Mouse (Mus musculus) kidney, postnatal 36 days (tissue): ENCODE data around the gene Gper1.

Experiments
- DNase-seq, 2 experiments: peaks; one replicate each; pipeline ENCODE4 v3.0.0; 2021 to 2022; ENCODE audit warnings: mixed read lengths in 2 of 2

The Gper1 gene

GRCm38 (mm10) chr5:139448025-139448424 lies 25.1 kb downstream of the Gper1 start:
- DNase-seq = no peak

GRCm38 (mm10) chr5:139449161-139449791 lies 26.3 kb downstream of the Gper1 start:
- peak; percentile 45 to 47 for DNase-seq

DNA sequence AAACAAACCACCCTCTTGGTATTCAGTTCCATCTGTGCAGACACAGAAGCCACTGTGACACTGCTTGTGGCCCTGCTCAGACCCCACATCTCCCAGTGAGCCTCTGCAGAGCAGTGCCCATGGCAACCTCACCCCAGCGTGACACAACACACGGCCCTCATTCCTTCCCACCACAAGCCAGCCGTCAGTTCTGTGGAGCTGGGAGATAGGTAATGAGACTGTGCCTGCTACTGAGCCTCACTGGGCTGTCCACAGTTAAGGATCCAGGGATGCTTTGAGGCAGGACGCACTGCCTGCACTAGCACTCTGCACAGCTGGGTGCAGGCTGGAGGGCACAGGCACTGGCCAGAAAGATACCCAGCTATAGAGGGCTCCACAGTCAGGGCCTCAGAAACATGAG lies 27.0 kb downstream of the Gper1 start:
- no peak for DNase-seq

- peak in 1 of 2 experiments; percentile 13 for DNase-seq
These were observed 30.1 kb downstream of the Gper1 start for GRCm38 (mm10) chr5:139453031-139453430.

GRCm38 (mm10) chr5:139455166-139455565 lies 32.2 kb downstream of the Gper1 start:
- DNase-seq = no peak

DNA sequence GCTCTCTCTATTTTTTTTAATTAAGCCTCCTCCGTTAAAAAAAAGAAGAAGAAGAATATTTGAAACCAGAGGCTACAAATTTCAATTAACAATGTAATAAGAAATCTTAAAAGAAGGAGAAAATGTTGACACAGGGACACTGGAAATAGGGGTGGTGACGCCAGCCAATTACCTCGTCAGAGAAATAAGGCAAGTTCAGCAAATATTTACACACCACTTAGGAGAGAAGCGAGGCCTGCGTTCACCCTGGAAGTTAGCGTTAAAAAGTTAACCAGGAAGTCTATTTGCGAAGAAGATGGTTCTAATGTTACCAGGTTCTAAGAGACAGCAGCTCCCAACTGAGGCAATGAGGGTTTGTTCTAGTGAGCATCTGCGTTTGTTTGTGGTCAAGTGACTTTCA lies 34.3 kb downstream of the Gper1 start:
- no peak for DNase-seq

GRCm38 (mm10) chr5:139459938-139460337 lies 37.0 kb downstream of the Gper1 start:
- DNase-seq = no peak

GRCm38 (mm10) chr5:139460384-139461067 lies 37.6 kb downstream of the Gper1 start, which contains the start of gene 3110082I17Rik:
TSS of gene 3110082I17Rik (minus strand) at chr5:139460527.
- DNase-seq = peak; percentile 98 to 99

- no peak for DNase-seq
These were observed 41.9 kb downstream of the Gper1 start for GRCm38 (mm10) chr5:139464874-139465273.

- no peak for DNase-seq
These were observed 43.4 kb downstream of the Gper1 start for GRCm38 (mm10) chr5:139466373-139466772.

DNA sequence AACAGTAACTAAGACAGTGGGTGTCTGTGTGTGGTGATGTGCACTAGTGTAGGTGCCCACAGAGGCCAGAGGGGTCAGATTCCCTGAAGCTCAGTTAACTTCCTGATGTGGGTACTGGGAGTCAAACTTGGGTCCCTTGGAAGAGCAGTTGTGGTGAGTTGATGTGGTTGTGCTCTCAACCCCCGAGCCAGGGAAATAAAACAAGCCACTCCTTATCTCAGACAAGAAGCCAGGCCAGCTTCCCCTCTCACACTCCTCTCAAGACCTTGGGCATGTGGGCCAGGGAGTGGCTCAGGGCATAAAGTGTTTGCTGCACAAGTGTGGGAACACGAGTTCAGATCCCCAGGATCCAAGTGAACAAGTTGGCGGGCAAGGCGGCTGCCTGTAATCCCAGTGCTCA lies 43.9 kb downstream of the Gper1 start:
- DNase-seq = no peak

- DNase-seq = peak; percentile 16 to 25
These were observed 45.0 kb downstream of the Gper1 start for GRCm38 (mm10) chr5:139467998-139468397.

DNA sequence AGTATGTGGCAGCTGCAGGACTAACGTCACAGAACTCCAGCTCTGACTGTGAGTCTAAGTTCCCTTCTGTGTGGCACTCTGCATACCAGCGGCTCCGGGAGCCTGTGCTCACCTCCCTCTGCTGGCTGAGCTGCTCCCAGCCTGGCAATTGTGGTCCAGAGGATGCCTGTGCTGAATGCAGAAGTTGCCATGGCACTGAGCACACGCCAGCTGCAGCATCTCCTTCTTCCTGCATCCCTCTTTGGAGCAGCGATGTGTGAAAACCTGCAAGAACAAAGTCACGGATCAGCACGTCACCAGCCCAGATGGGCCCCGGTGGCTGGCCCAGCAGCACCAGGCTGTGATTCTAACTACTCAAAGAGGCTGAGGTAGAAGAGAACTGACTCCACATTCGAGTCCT lies 51.8 kb downstream of the Gper1 start:
- DNase-seq = no peak
